Mouse (Mus musculus) forebrain, postnatal 0 days (tissue): ENCODE measurements at regions not wholly inside any gene's neighbourhood (a gene's known extent, or its start where the extent isn't known, plus 50 kb on each side); places are given as distances from the start of the nearest gene placed in this dataset.

Source experiments
- ATAC-seq: fragments of 200-750 bp; cut with Nextera tagmentation; 2 replicates; pipeline ENCODE4 v1.8.0; 2017; ENCODE audit warnings: mild to moderate bottlenecking, moderate library complexity
- DNase-seq: peaks from one replicate; pipeline ENCODE4 v3.0.0-alpha.2; 2015
- H3K27ac ChIP-seq: fragments of 300-500 bp; sonication (generic); 2 replicates; pipeline ENCODE4 v1.5.1; 2014; ENCODE audit warnings: low read depth, mild to moderate bottlenecking, antibody characterized with exemption, low read length, moderate library complexity, mixed read lengths
- H3K27me3 ChIP-seq: fragments of 300-500 bp; sonication (generic); 2 replicates; pipeline ENCODE4 v1.6.1; 2014; ENCODE audit warnings: mild to moderate bottlenecking, low read length, mixed read lengths; ENCODE audit not compliant: insufficient read depth
- H3K36me3 ChIP-seq: fragments of 300-500 bp; sonication (generic); 2 replicates; pipeline ENCODE4 v1.6.1; 2014; ENCODE audit warnings: mild to moderate bottlenecking, moderate library complexity; ENCODE audit not compliant: insufficient read depth
- H3K4me1 ChIP-seq: fragments of 300-500 bp; sonication (generic); 2 replicates; pipeline ENCODE4 v1.6.1; 2014; ENCODE audit warnings: antibody characterized with exemption; ENCODE audit not compliant: insufficient read depth
- H3K4me2 ChIP-seq: fragments of 300-500 bp; sonication (generic); 2 replicates; pipeline ENCODE4 v1.6.1; 2014; ENCODE audit warnings: low read depth, mild to moderate bottlenecking, moderate library complexity
- H3K4me3 ChIP-seq: fragments of 300-500 bp; sonication (generic); 2 replicates; pipeline ENCODE4 v1.5.1; 2014; ENCODE audit warnings: low read depth, low read length, mixed read lengths
- H3K9ac ChIP-seq: fragments of 300-500 bp; sonication (generic); 2 replicates; pipeline ENCODE4 v1.6.1; 2014; ENCODE audit warnings: mild to moderate bottlenecking
- H3K9me3 ChIP-seq: fragments of 300-500 bp; sonication (generic); 2 replicates; pipeline ENCODE4 v1.6.1; 2016; ENCODE audit warnings: low read length
- CTCF ChIP-seq: sonication (generic); IDR thresholded peaks from 2 replicates; pipeline ENCODE4 v1.5.1; 2016; ENCODE audit warnings: antibody characterized with exemption, control low read depth, low read depth
- WGBS: fragments of 180-500 bp; shearing (Covaris S2); extraction: QIAGEN DNeasy Blood & Tissue Kit; methylation state at CpG from one replicate; pipeline ENCODE4 v1.1.7; 2014; 5-methylcytosine and 5-hydroxymethylcytosine counted together

GRCm38 (mm10) chr9:85609152-85609551, 140.0 kb downstream of the Ibtk start:
- 45% methylated on average over 3 of the region's 3 CpGs for WGBS
- ATAC-seq, result peak; percentile 98
- peak; percentile 89 for DNase-seq
- Histone ChIP-seq H3K4me2 (no peak overlapping the region), H3K36me3 (no peaks in the 10 kb centered on the region), H3K4me1 (no peaks in the 10 kb centered on the region), H3K9ac (no peak overlapping the region), H3K27ac (no peak overlapping the region), H3K9me3 (no peaks in the 10 kb centered on the region), H3K4me3 (no peak overlapping the region), H3K27me3 (no peaks in the 10 kb centered on the region; the same call in 1 of the 2 replicates)
- TF ChIP-seq CTCF, result no peak

GRCm38 (mm10) chr9:85596959-85597358, 152.2 kb downstream of the Ibtk start:
- H3K4me1 ChIP-seq, result no peaks in the 10 kb centered on the region
- no peak overlapping the region for H3K4me2 ChIP-seq
- DNase-seq (no peak), ATAC-seq (no peak)
- peak; percentile 19; the same call in 1 of the 2 replicates for TF ChIP-seq CTCF
- no peak overlapping the region for H3K9ac ChIP-seq
- no peaks in the 10 kb centered on the region for H3K9me3 ChIP-seq
- no peaks in the 10 kb centered on the region for H3K36me3 ChIP-seq
- no peaks in the 10 kb centered on the region; the same call in 1 of the 2 replicates for H3K27me3 ChIP-seq
- H3K27ac ChIP-seq, result no peak overlapping the region
- H3K4me3 ChIP-seq, result no peak overlapping the region
- WGBS, result 47% methylated on average over 2 of the region's 2 CpGs

- ATAC-seq (no peak), DNase-seq (peak; percentile 7)
- TF ChIP-seq CTCF, result no peak
- no peak overlapping the region for H3K9ac ChIP-seq
- H3K36me3 ChIP-seq, result no peaks in the 10 kb centered on the region
- no peaks in the 10 kb centered on the region for H3K4me1 ChIP-seq
- no peak overlapping the region for H3K4me2 ChIP-seq
- no peak overlapping the region for H3K27ac ChIP-seq
- H3K9me3 ChIP-seq, result no peaks in the 10 kb centered on the region
- H3K4me3 ChIP-seq, result no peak overlapping the region
- 77% methylated on average over 4 of the region's 4 CpGs for WGBS
- H3K27me3 ChIP-seq, result no peaks in the 10 kb centered on the region
These were observed 155.3 kb downstream of the Ibtk start for GRCm38 (mm10) chr9:85593867-85594266.

GRCm38 (mm10) chr9:85592639-85593038, 156.5 kb downstream of the Ibtk start:
- DNase-seq, result no peak
- H3K27me3 ChIP-seq, result no peaks in the 10 kb centered on the region
- TF ChIP-seq CTCF, result no peak
- no peak overlapping the region for H3K27ac ChIP-seq
- no peak for ATAC-seq
- no peaks in the 10 kb centered on the region for H3K36me3 ChIP-seq
- no peak overlapping the region for H3K4me3 ChIP-seq
- no peak overlapping the region for H3K9ac ChIP-seq
- no peaks in the 10 kb centered on the region for H3K9me3 ChIP-seq
- WGBS, result 90% methylated on average over 4 of the region's 4 CpGs
- no peak overlapping the region for H3K4me2 ChIP-seq
- no peaks in the 10 kb centered on the region for H3K4me1 ChIP-seq

- H3K4me3 ChIP-seq, result no peak overlapping the region
- no peak for TF ChIP-seq CTCF
- no peak for ATAC-seq
- H3K9me3 ChIP-seq, result no peaks in the 10 kb centered on the region
- H3K27ac ChIP-seq, result no peak overlapping the region
- no peaks in the 10 kb centered on the region for H3K27me3 ChIP-seq
- WGBS, result 84% methylated on average over 3 of the region's 3 CpGs
- H3K9ac ChIP-seq, result no peak overlapping the region
- no peak for DNase-seq
- H3K4me2 ChIP-seq, result no peak overlapping the region
- H3K4me1 ChIP-seq, result no peaks in the 10 kb centered on the region
- no peaks in the 10 kb centered on the region for H3K36me3 ChIP-seq
These were observed 159.9 kb downstream of the Ibtk start for GRCm38 (mm10) chr9:85589210-85589609.

- Histone ChIP-seq H3K27ac (no peak overlapping the region), H3K4me3 (no peak overlapping the region), H3K9me3 (no peaks in the 10 kb centered on the region), H3K36me3 (no peaks in the 10 kb centered on the region), H3K4me1 (no peaks in the 10 kb centered on the region), H3K4me2 (no peak overlapping the region), H3K9ac (no peak overlapping the region), H3K27me3 (no peaks in the 10 kb centered on the region)
- TF ChIP-seq CTCF, result peak; percentile 53
- 53% methylated on average over 2 of the region's 2 CpGs for WGBS
- DNase-seq (peak; percentile 11), ATAC-seq (no peak)
These were observed 161.1 kb downstream of the Ibtk start for GRCm38 (mm10) chr9:85588077-85588476.

GRCm38 (mm10) chr9:85581028-85581595, 168.0 kb downstream of the Ibtk start:
- 57% methylated on average over 1 of the region's 1 CpGs for WGBS
- no peaks in the 10 kb centered on the region for H3K9me3 ChIP-seq
- peak; percentile 21 for DNase-seq
- H3K27ac ChIP-seq, result no peak overlapping the region
- no peak overlapping the region for H3K9ac ChIP-seq
- no peaks in the 10 kb centered on the region for H3K4me1 ChIP-seq
- no peak overlapping the region for H3K4me2 ChIP-seq
- TF ChIP-seq CTCF, result no peak
- no peak overlapping the region for H3K4me3 ChIP-seq
- peak; percentile 75 for ATAC-seq
- H3K36me3 ChIP-seq, result no peaks in the 10 kb centered on the region
- H3K27me3 ChIP-seq, result no peaks in the 10 kb centered on the region
